Mouse (Mus musculus) erythroblast, embryonic 14.5 days (primary cell): ENCODE measurements at regions not wholly inside any gene's neighbourhood (a gene's known extent, or its start where the extent isn't known, plus 50 kb on each side); places are given as distances from the start of the nearest gene placed in this dataset.

Experiments used
- H3K27me3 ChIP-seq: 2 replicates; pipeline ENCODE4 v1.6.1; 2012; ENCODE audit warnings: inconsistent platforms; ENCODE audit not compliant: control insufficient read depth
- H3K36me3 ChIP-seq: 2 replicates; pipeline ENCODE4 v1.6.1; 2012; ENCODE audit warnings: mild to moderate bottlenecking, inconsistent platforms; ENCODE audit not compliant: control insufficient read depth
- H3K4me1 ChIP-seq: 2 replicates; pipeline ENCODE4 v1.6.1; 2012; ENCODE audit warnings: inconsistent platforms; ENCODE audit not compliant: control insufficient read depth
- H3K4me3 ChIP-seq: replicated peaks from 2 replicates; pipeline ENCODE3; 2012; ENCODE audit warnings: moderate library complexity, mild to moderate bottlenecking, inconsistent platforms
- H3K9me3 ChIP-seq: 2 replicates; pipeline ENCODE4 v1.6.1; 2012; ENCODE audit warnings: low read length, inconsistent platforms, mixed read lengths; ENCODE audit not compliant: control insufficient read depth
- GATA1 ChIP-seq: IDR thresholded peaks from 2 replicates; pipeline ENCODE4 v1.6.1; 2012; ENCODE audit warnings: low read length, inconsistent platforms, mixed read lengths
- TAL1 ChIP-seq: IDR thresholded peaks from 3 replicates; pipeline ENCODE4 v1.6.1; 2012; ENCODE audit warnings: low read length, inconsistent platforms, mixed read lengths

- H3K27me3 ChIP-seq, result no peaks in the 10 kb centered on the region
- H3K4me3 ChIP-seq, result no peak overlapping the region
- no peaks in the 10 kb centered on the region for H3K9me3 ChIP-seq
- TF ChIP-seq GATA1, result no peak
- TF ChIP-seq TAL1, result no peak
- no peaks in the 10 kb centered on the region for H3K4me1 ChIP-seq
- no peaks in the 10 kb centered on the region for H3K36me3 ChIP-seq
These were observed 864.7 kb downstream of the Slc4a3 start for GRCm38 (mm10) chr1:76410813-76411212.

DNA sequence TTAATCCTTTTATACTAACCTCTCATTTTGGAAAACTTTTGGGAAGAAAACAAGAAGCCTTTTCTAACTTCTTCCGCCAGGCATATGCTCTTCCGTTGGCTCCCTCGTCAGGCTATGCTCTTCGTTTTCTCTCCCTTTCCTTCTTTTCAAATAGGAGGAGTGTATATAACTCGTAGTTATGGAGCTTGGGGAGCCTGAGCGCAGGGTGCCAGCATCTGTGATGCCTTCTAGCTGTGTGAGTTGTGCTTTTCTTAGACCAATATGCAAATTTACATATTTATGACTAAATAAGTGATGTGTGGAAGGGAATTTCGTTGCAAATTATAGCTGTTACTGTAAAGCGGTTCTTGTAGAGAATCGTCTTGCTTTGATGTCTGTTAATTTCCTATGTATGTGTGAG, 874.5 kb downstream of the Slc4a3 start:
- Histone ChIP-seq H3K4me1 (no peaks in the 10 kb centered on the region), H3K9me3 (no peaks in the 10 kb centered on the region), H3K27me3 (no peaks in the 10 kb centered on the region), H3K36me3 (no peaks in the 10 kb centered on the region), H3K4me3 (no peak overlapping the region)
- no peak for TF ChIP-seq TAL1
- TF ChIP-seq GATA1, result no peak

GRCm38 (mm10) chr1:76427439-76427838, 881.4 kb downstream of the Slc4a3 start:
- H3K27me3 ChIP-seq, result no peaks in the 10 kb centered on the region
- H3K4me1 ChIP-seq, result no peaks in the 10 kb centered on the region
- no peaks in the 10 kb centered on the region for H3K9me3 ChIP-seq
- no peaks in the 10 kb centered on the region for H3K36me3 ChIP-seq
- H3K4me3 ChIP-seq, result no peak overlapping the region
- TF ChIP-seq TAL1 (no peak), GATA1 (no peak)

DNA sequence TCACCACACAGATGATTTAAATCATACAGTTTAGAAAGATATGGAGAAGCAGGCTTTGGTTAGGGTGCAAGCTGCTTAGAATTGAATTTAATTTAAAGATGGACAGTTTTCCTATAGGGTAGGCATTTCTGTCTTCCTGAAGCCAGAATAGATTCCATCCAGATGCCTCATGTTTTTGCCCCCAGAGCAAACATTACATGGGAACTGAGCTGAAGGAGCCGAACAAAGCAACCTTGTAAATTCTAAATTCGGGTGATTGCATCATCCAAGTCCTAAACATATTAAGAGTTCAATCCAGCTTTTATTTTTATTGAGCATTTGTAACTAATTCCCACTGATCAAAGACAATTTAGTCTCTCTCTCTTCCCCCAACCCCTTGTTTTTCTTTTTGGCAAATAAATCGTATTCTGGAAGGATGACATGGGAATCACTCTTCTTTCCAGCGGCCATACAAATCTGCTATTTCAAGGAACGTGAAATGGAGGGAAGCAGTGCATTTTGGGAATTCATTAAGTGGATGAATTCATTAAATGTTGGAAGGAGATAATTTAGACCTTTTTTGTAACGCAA, 884.1 kb downstream of the Slc4a3 start:
- H3K4me3 ChIP-seq, result no peak overlapping the region
- H3K27me3 ChIP-seq, result no peaks in the 10 kb centered on the region
- H3K9me3 ChIP-seq, result no peaks in the 10 kb centered on the region
- no peaks in the 10 kb centered on the region for H3K4me1 ChIP-seq
- no peaks in the 10 kb centered on the region for H3K36me3 ChIP-seq
- TF ChIP-seq TAL1 (no peak), GATA1 (no peak)

GRCm38 (mm10) chr1:76433481-76433941, 887.4 kb downstream of the Slc4a3 start:
- no peak overlapping the region for H3K4me3 ChIP-seq
- H3K27me3 ChIP-seq, result no peaks in the 10 kb centered on the region
- no peaks in the 10 kb centered on the region for H3K36me3 ChIP-seq
- H3K4me1 ChIP-seq, result no peaks in the 10 kb centered on the region
- TF ChIP-seq GATA1, result no peak
- TF ChIP-seq TAL1, result no peak
- H3K9me3 ChIP-seq, result no peaks in the 10 kb centered on the region

- no peaks in the 10 kb centered on the region for H3K27me3 ChIP-seq
- H3K4me1 ChIP-seq, result no peaks in the 10 kb centered on the region
- no peaks in the 10 kb centered on the region; the same call in 1 of the 2 replicates for H3K9me3 ChIP-seq
- no peaks in the 10 kb centered on the region for H3K36me3 ChIP-seq
- TF ChIP-seq GATA1 (no peak), TAL1 (no peak)
- H3K4me3 ChIP-seq, result no peak overlapping the region
These were observed 904.6 kb downstream of the Slc4a3 start for GRCm38 (mm10) chr1:76450539-76451214.

- no peak overlapping the region for H3K4me3 ChIP-seq
- no peaks in the 10 kb centered on the region for H3K9me3 ChIP-seq
- no peaks in the 10 kb centered on the region for H3K27me3 ChIP-seq
These were observed 907.2 kb downstream of the Slc4a3 start for GRCm38 (mm10) chr1:76453160-76453710.

GRCm38 (mm10) chr1:76466562-76466961, 920.5 kb downstream of the Slc4a3 start:
- H3K4me1 ChIP-seq, result no peaks in the 10 kb centered on the region
- H3K4me3 ChIP-seq, result no peak overlapping the region
- no peaks in the 10 kb centered on the region for H3K27me3 ChIP-seq
- no peaks in the 10 kb centered on the region for H3K36me3 ChIP-seq
- no peaks in the 10 kb centered on the region for H3K9me3 ChIP-seq
- TF ChIP-seq GATA1, result no peak
- TF ChIP-seq TAL1, result no peak

More at GRCm38 (mm10) chr1:76453160-76453710, 907.2 kb downstream of the Slc4a3 start:
- H3K4me1 ChIP-seq, result no peaks in the 10 kb centered on the region
- H3K36me3 ChIP-seq, result no peaks in the 10 kb centered on the region
- TF ChIP-seq GATA1, result no peak
- TF ChIP-seq TAL1, result no peak

GRCm38 (mm10) chr1:76484193-76484592, 938.1 kb downstream of the Slc4a3 start:
- no peak for TF ChIP-seq TAL1
- TF ChIP-seq GATA1, result no peak
- Histone ChIP-seq H3K4me3 (no peak overlapping the region), H3K4me1 (no peaks in the 10 kb centered on the region), H3K27me3 (no peaks in the 10 kb centered on the region), H3K9me3 (no peaks in the 10 kb centered on the region), H3K36me3 (no peaks in the 10 kb centered on the region)
